Mouse (Mus musculus) gastrocnemius, adult 8-10 months (tissue): Measurements from ENCODE around the gene Atl3. TPM values are rescaled to one million over a fixed set of nuclear protein-coding genes. Genes with fewer than 3 reads are reported as not detected.

Source experiments
- DNase-seq, 2 experiments: peaks; one replicate each; pipeline ENCODE4 v3.0.0; 2022; ENCODE audit warnings: low spot score in 2 of 2
- total RNA-seq, 4 experiments: library from RNA; stranded (reverse); gene quantifications; 2 replicates each; pipeline ENCODE4 v1.2.4; 2022

The Atl3 gene
- total RNA-seq, 4 experiments from 2014 or later: 5.6 to 8.0 (median 7.1) TPM

DNA sequence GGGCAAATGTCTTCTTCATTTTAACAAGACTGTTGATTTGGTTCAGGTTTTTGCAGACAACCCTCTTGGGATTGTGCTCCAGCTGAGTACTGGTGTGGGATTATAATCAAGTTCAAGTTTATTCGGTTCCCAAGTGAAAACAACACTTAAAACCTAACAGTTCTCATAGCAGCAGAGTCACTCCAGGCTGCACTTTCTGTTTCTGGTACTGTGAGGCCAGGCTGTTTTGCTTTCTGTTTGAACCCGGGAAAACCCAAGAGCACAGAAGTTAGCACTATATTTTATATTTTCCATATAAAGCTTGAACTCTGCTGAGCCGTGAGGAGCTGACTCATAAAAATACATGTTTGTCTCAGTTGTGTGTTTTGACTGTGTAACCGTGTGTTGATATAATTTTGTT lies 64.8 kb downstream of the Atl3 start:
- DNase-seq: no peak

DNA sequence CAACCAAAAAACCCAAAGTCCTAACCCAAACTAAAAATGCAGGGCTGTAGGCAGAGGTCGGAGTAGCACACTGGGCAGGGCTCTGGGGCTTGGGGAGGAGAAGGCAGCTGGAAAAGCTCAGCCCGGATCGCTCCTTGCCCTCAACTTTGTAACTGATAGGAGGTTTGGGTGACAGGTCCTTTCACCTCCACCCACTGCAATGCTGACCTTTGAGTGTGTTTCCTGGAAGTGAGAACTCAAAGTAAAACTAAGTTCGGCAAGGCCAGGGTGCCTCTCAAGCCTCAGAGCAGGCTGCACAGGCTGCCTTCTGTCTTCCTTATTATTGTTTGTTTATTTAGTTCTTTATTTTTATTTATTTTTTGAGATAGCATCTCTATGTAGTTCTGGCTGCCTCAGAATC lies 66.1 kb downstream of the Atl3 start:
- no peak for DNase-seq

DNA sequence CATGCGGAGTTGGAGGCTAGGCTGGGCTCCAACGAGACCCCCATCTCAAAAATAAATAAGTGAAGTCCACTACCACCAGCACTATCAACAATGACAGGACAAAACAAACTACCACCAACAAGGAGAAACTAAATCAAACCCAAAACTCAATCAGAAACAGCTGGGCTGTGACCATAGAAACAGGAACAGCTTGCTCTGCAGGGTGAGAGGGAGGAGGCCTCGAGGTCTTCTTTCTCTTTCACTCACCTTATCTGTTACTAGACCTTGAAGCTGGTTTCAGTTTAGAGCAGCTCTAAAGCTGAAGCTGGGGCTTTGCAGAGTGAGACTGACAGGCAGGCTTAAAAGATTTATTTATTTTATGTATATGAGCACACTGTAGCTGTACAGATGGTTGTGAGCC lies 67.6 kb downstream of the Atl3 start:
- DNase-seq: no peak

DNA sequence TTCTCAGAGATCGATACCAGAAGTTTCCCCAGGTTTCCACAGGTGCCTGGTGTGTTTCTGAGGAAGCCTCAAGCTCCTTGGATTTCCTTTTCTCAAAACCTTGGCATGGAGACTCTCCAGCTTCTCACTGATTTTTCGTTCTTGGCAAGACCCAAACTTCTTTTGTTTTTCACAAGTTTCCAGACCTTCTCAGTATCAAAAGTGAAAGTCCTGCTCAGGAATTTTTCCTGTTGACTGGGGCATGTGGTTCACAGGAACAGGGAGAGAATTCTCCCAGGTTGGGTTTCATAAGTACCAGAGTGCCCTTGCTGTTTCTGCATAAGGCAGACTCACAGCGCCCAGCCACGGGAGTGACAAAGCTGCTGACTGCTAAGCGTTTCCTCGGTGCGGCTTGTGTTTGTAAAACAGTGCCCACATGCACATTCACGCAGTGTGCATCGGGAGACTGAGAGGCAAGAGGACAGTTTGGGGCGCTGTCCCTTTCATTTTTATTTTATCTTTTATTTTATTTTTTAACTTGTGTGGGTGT lies 68.8 kb downstream of the Atl3 start:
- DNase-seq: no peak

DNA sequence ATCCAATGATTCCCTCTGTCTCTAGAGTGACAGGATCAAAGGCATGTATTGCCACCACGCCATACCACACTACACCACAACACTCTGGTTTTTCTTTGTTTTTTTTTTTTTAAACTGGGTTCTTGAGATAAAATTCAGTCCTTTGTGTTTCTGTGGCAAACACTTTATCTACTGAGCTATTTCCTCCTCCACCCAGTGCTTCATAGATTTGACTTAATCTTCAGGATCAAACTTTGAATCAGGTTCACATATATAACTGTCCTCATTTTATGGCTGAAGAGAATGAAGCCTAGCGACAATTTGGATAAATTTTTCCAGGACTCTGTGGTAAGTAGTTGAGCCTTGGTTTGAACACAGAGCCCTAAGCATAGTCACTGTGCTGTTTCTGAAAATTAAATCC lies 69.8 kb downstream of the Atl3 start:
- DNase-seq: no peak

DNA sequence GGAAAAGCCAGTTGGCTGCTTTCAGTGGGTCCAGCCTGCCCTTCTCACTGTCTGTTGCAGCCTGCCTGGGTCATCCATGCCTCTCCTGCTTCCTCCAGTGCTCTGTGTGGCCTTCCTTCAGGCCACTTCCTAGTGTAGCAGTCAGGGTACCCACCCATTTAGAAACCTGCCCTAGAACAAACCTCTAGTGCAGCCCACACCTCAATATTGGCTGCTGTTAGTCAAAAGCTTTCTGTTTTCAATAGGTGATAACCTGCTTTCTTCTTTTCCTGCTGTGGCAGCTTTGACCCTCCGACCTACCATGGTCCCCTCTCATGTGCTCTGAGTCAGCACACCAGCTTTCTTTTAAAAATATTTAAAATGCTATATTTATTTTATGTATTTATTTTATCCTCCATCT lies 70.6 kb downstream of the Atl3 start:
- no peak for DNase-seq

DNA sequence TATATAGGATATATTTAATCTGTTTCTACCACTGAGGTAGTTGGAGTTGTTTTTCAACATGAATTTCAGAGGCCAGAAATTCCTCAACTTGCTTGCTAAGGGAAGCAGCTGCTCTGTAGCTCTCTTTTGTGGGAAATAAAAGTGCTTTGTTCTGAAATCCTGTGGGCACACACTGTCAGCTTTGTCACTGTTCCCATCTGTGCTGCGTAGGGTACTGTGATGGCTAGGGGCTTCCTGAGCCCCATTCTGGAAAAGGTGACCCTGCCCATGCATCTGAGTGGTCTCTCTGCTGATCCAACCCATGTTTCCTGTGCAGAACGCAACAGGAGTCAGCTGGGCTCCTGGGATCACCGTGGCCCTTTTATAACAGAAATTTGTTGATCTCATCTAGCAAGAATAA lies 73.0 kb downstream of the Atl3 start:
- DNase-seq: no peak

DNA sequence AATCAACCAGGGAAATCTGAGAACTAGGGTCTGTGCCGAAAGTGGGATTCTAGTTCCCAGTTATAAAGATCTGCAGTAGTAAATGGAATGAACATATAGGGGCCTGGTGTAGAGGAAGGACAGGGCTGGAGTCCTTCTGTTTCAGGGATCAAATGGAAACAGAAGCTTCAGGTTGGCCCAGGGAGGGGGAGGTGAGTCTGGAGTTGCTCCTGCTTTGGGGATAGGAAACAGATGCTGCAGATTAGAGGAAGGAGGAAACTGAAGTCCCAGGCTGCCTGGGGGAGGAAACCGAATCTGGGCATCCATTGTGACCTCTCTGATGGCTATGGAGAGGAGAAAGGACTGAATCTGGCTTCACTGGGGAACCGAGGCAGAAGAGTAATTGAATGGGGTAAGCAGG lies 74.5 kb downstream of the Atl3 start:
- DNase-seq: no peak

DNA sequence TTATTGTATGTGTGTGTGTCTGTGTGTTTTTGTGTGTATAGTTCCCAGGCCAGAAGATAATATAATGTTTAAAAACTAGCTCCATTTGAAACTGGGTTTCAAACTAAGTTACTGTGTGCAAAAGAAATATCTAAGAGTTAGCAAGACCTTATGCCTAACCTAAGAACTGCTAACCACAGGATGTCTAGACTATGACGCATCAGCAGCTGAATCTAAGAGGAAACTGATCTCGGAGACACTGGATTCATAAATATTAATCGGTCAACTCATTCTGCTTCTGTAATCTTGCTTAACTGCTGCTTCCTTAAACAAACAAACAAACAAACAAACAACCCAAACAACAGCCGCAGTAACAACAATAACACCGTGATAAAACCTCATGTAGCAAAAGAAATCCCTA lies 75.8 kb downstream of the Atl3 start:
- no peak for DNase-seq

DNA sequence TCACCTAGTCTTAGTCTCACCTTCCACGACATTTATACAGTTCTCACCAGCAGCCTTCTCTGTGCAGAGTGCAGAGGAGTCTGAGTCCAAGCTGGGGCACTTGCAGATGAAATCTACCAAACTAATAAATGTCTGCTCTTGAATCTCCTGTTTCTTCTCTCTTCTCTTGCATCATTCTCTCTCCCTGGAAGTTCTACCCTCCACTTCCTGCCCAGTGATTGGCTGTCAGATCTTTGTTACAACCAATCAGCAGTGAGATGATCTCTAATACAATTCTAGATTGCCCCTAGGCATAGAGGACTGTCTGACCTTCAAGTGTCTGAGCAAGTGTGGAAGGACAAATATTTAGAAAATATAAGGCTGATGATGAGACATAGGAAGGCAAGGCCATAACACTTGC lies 82.3 kb downstream of the Atl3 start:
- DNase-seq: no peak

DNA sequence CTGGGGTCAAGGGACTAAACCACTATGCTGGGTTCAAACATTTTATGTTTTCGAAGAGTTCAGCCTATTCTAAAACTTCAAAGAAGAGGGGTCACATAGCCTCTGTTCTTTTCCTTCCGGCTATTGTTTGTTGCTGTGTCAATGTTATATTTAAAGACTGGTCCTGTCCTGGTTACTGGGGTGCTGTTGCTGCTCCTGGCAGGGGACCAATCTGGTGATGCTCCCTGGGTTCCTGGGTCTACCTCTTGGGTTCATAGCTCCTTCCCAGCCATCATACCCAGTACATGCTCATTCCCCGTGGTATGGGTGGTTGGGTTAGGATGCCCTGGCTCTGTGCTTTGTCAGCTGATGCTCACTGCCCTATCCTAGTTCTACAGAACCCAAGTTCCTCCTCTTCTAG lies 83.9 kb downstream of the Atl3 start:
- DNase-seq: no peak

DNA sequence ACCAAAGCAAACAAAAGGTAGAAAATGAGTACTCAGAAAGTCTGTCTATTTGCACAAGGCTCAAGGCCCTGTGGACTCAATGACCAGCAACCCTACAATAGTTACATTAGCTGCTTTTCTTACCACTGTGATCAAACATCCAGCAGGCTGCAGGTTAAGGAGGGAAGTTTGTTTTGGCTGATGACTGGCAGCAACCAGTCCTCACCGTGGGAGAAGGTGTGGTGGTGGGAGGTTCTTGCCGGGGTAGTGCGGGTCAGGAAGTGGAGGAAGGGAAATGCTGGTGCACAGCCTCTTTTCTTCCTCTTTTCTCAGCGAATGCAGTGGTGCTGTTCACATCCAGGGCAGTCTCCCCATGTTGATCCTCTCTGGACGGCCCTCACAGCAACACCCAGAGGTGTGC lies 87.2 kb downstream of the Atl3 start:
- DNase-seq: no peak

DNA sequence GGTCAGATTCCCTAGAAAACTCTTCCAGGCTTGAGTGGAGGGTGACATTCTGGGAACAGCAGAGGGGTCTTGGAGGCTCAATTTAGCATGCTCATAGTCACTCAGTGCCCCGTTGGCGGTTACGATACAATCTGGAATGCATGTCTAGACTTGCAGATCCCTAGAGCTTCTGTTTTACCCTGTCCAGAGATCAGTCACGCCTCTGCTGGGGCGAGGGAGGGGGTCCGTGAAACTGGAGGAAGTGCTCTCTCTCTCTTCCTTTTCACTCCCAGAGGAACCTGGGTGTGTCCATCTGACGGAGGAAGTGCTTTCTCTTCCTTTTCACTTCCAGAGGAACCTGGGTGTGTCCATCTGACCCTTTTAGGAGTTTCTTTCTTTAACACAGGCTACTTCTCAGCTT lies 89.3 kb downstream of the Atl3 start:
- no peak for DNase-seq

DNA sequence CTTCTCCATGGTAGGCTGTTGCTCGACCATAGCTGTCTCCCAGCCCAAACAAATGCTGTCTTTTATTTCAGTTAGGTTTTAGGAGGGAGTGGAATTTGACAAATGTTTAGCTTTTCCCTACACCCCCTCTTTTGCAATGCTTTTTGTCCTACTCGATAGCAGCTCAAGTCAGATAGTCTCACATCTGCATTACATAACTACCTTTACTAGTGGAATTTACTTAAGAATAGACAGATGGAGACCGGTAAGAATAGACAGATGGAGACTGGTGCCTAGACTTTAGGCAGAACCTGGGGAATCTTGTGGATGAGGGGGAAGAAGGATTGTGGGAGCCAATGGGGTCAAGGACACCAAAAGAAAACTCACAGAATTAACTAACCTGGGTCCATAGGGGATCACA lies 89.8 kb downstream of the Atl3 start:
- no peak for DNase-seq

DNA sequence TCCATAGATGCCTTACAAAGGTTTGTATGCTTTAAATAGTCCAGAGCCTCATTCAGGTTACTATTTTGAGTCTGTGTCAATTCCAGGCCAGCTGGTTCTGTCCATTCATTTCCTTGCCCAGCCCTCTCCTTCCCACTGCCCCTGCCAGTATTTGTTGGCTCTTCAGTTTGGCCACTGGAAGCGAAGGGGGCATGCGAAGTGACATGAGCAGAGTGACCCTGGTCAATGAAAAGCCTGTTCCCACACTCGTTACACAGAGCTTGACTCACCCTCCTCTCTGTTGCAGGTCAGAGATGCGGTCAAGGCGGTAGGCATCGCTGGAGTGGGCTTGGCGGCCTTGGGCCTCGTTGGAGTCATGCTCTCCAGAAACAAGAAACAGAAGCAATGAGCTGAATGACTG lies 91.4 kb downstream of the Atl3 start:
- no peak for DNase-seq

DNA sequence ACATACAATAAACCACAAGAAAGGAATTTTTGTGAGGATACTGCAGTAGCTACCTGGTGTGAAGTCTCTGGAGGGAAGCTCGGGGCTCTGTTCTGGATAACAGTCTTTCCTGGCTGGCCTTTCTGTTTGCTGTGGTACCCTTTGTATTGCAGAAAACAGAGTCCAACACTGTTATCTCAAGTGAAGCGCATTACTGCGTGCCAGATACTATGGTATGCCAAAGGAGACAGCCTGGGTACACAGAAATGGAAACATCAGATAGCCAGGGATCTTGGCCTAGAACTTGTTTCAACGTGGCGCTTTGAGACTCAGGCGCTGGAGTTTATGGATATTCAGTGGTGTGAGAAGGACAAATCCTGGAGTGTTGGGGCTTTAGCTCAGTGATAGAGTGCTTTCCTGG lies 91.9 kb downstream of the Atl3 start:
- DNase-seq: no peak

Other genes starting within 250 kb of the Atl3 start
- gene Rcor2, start 226.7 kb upstream of the Atl3 start, total RNA-seq: 1 to 10 TPM; 1.8 to 4.2 (median 2.1) TPM
- gene Mark2, start 152.2 kb upstream of the Atl3 start, total RNA-seq: 10 to 100 TPM; 31.8 to 40.1 (median 35.2) TPM
- 1 to 10 TPM; 6.8 to 8.6 (median 7.3) TPM for gene Spindoc, start 111.0 kb upstream of the Atl3 start, total RNA-seq
- gene 2700081O15Rik, start 76.4 kb upstream of the Atl3 start, total RNA-seq: 1 to 10 TPM; 3.1 to 4.1 (median 3.8) TPM
- 10 to 100 TPM; 26.8 to 30.2 (median 27.1) TPM for gene Rtn3, start 10.8 kb upstream of the Atl3 start, total RNA-seq
- gene Pla2g16, start 63.4 kb downstream of the Atl3 start, total RNA-seq: 100 to 1,000 TPM in 2 of 4 experiments, 10 to 100 TPM in 2; 97.9 to 127 (median 108) TPM
- 1 to 10 TPM in 2 of 4 experiments, under 1 TPM in 2; 0.46 to 2.0 (median 1.2) TPM for gene Lgals12, start 113.2 kb downstream of the Atl3 start, total RNA-seq
- not detected for gene Hrasls5, start 118.5 kb downstream of the Atl3 start, total RNA-seq
- gene Slc22a19, start 217.3 kb downstream of the Atl3 start, total RNA-seq: not detected